Mouse (Mus musculus): ENCODE measurements around the gene B4galt5. TPM values are rescaled to one million over a fixed set of nuclear protein-coding genes. Genes with fewer than 3 reads are reported as not detected.

Gene B4galt5
- polyA plus RNA-seq, 1 experiment, result 30.5 TPM

GRCm38 (mm10) chr2:167303196-167303595 lies 45.8 kb downstream of the B4galt5 start:
- Histone ChIP-seq H3K9me3 (replicated peaks; ENCODE audit: control insufficient read depth, insufficient read depth, low read length, poor library complexity, severe bottlenecking) (no peaks in the 10 kb centered on the region), H3K9ac (ENCODE audit: low read depth, poor library complexity, severe bottlenecking) (no peak overlapping the region), H3K4me1 (ENCODE audit: control insufficient read depth, insufficient read depth, low read length) (peaks cover 2% of the 10 kb centered on the region), H3K27me3 (ENCODE audit: control insufficient read depth, insufficient read depth, low read length, poor library complexity, severe bottlenecking) (no peaks in the 10 kb centered on the region), H3K4me3 (ENCODE audit: low read depth, low read length) (no peak overlapping the region), H3K27ac (ENCODE audit: insufficient read depth, low read length) (no peak overlapping the region), H3K36me3 (ENCODE audit: control insufficient read depth, insufficient read depth, low read length, poor library complexity, severe bottlenecking) (0 out of 2 replicates have a peak, but pooled peaks cover 3% of the 10 kb centered on the region)
- TF ChIP-seq POLR2A (IDR thresholded peaks at IDR 0.05; ENCODE audit: insufficient read depth, low read length) (no peak), CTCF (IDR thresholded peaks at IDR 0.05; ENCODE audit: low read depth, low read length) (no peak), EP300 (IDR thresholded peaks at IDR 0.05; ENCODE audit: insufficient read depth, low read depth, low read length) (no peak)

GRCm38 (mm10) chr2:167302641-167303040 lies 46.3 kb downstream of the B4galt5 start:
- Histone ChIP-seq H3K4me3 (ENCODE audit: low read depth, low read length) (no peak overlapping the region), H3K9ac (ENCODE audit: low read depth, poor library complexity, severe bottlenecking) (no peak overlapping the region), H3K27me3 (ENCODE audit: control insufficient read depth, insufficient read depth, low read length, poor library complexity, severe bottlenecking) (no peaks in the 10 kb centered on the region), H3K36me3 (ENCODE audit: control insufficient read depth, insufficient read depth, low read length, poor library complexity, severe bottlenecking) (0 out of 2 replicates have a peak, but pooled peaks cover 3% of the 10 kb centered on the region), H3K4me1 (ENCODE audit: control insufficient read depth, insufficient read depth, low read length) (peaks cover 2% of the 10 kb centered on the region), H3K27ac (ENCODE audit: insufficient read depth, low read length) (no peak overlapping the region), H3K9me3 (replicated peaks; ENCODE audit: control insufficient read depth, insufficient read depth, low read length, poor library complexity, severe bottlenecking) (no peaks in the 10 kb centered on the region)
- TF ChIP-seq EP300 (IDR thresholded peaks at IDR 0.05; ENCODE audit: insufficient read depth, low read depth, low read length), result no peak
- TF ChIP-seq CTCF (IDR thresholded peaks at IDR 0.05; ENCODE audit: low read depth, low read length), result no peak
- no peak for TF ChIP-seq POLR2A (IDR thresholded peaks at IDR 0.05; ENCODE audit: insufficient read depth, low read length)

- no peak overlapping the region for H3K9ac ChIP-seq (ENCODE audit: low read depth, poor library complexity, severe bottlenecking)
- TF ChIP-seq EP300 (IDR thresholded peaks at IDR 0.05; ENCODE audit: insufficient read depth, low read depth, low read length) (no peak), POLR2A (IDR thresholded peaks at IDR 0.05; ENCODE audit: insufficient read depth, low read length) (no peak), CTCF (IDR thresholded peaks at IDR 0.05; ENCODE audit: low read depth, low read length) (no peak)
Measured at GRCm38 (mm10) chr2:167302031-167302430, 47.0 kb downstream of the B4galt5 start.

GRCm38 (mm10) chr2:167301601-167302000 lies 47.4 kb downstream of the B4galt5 start:
- Histone ChIP-seq H3K27ac (ENCODE audit: insufficient read depth, low read length) (no peak overlapping the region), H3K4me1 (ENCODE audit: control insufficient read depth, insufficient read depth, low read length) (peaks cover 2% of the 10 kb centered on the region), H3K27me3 (ENCODE audit: control insufficient read depth, insufficient read depth, low read length, poor library complexity, severe bottlenecking) (no peaks in the 10 kb centered on the region), H3K9ac (ENCODE audit: low read depth, poor library complexity, severe bottlenecking) (no peak overlapping the region), H3K36me3 (ENCODE audit: control insufficient read depth, insufficient read depth, low read length, poor library complexity, severe bottlenecking) (0 out of 2 replicates have a peak, but pooled peaks cover 3% of the 10 kb centered on the region), H3K9me3 (replicated peaks; ENCODE audit: control insufficient read depth, insufficient read depth, low read length, poor library complexity, severe bottlenecking) (no peaks in the 10 kb centered on the region), H3K4me3 (ENCODE audit: low read depth, low read length) (no peak overlapping the region)
- TF ChIP-seq POLR2A (IDR thresholded peaks at IDR 0.05; ENCODE audit: insufficient read depth, low read length) (no peak), CTCF (IDR thresholded peaks at IDR 0.05; ENCODE audit: low read depth, low read length) (no peak), EP300 (IDR thresholded peaks at IDR 0.05; ENCODE audit: insufficient read depth, low read depth, low read length) (no peak)

More at GRCm38 (mm10) chr2:167302031-167302430, 47.0 kb downstream of the B4galt5 start:
- 0 out of 2 replicates have a peak, but pooled peaks cover 3% of the 10 kb centered on the region for H3K36me3 ChIP-seq (ENCODE audit: control insufficient read depth, insufficient read depth, low read length, poor library complexity, severe bottlenecking)
- H3K4me3 ChIP-seq (ENCODE audit: low read depth, low read length), result no peak overlapping the region
- H3K4me1 ChIP-seq (ENCODE audit: control insufficient read depth, insufficient read depth, low read length), result peaks cover 2% of the 10 kb centered on the region
- H3K9me3 ChIP-seq (replicated peaks; ENCODE audit: control insufficient read depth, insufficient read depth, low read length, poor library complexity, severe bottlenecking), result no peaks in the 10 kb centered on the region
- H3K27ac ChIP-seq (ENCODE audit: insufficient read depth, low read length), result no peak overlapping the region
- no peaks in the 10 kb centered on the region for H3K27me3 ChIP-seq (ENCODE audit: control insufficient read depth, insufficient read depth, low read length, poor library complexity, severe bottlenecking)

- Histone ChIP-seq H3K36me3 (ENCODE audit: control insufficient read depth, insufficient read depth, low read length, poor library complexity, severe bottlenecking) (no peaks in the 10 kb centered on the region), H3K27me3 (ENCODE audit: control insufficient read depth, insufficient read depth, low read length, poor library complexity, severe bottlenecking) (no peaks in the 10 kb centered on the region), H3K4me1 (ENCODE audit: control insufficient read depth, insufficient read depth, low read length) (peaks cover 2% of the 10 kb centered on the region), H3K4me3 (ENCODE audit: low read depth, low read length) (no peak overlapping the region), H3K9ac (ENCODE audit: low read depth, poor library complexity, severe bottlenecking) (no peak overlapping the region), H3K27ac (ENCODE audit: insufficient read depth, low read length) (no peak overlapping the region), H3K9me3 (replicated peaks; ENCODE audit: control insufficient read depth, insufficient read depth, low read length, poor library complexity, severe bottlenecking) (no peaks in the 10 kb centered on the region)
- no peak for TF ChIP-seq POLR2A (IDR thresholded peaks at IDR 0.05; ENCODE audit: insufficient read depth, low read length)
- no peak for TF ChIP-seq CTCF (IDR thresholded peaks at IDR 0.05; ENCODE audit: low read depth, low read length)
- no peak for TF ChIP-seq EP300 (IDR thresholded peaks at IDR 0.05; ENCODE audit: insufficient read depth, low read depth, low read length)
Measured at GRCm38 (mm10) chr2:167300943-167301497, 48.0 kb downstream of the B4galt5 start.

- TF ChIP-seq EP300 (IDR thresholded peaks at IDR 0.05; ENCODE audit: insufficient read depth, low read depth, low read length), result no peak
- no peak for TF ChIP-seq CTCF (IDR thresholded peaks at IDR 0.05; ENCODE audit: low read depth, low read length)
- no peak for TF ChIP-seq POLR2A (IDR thresholded peaks at IDR 0.05; ENCODE audit: insufficient read depth, low read length)
- H3K36me3 ChIP-seq (ENCODE audit: control insufficient read depth, insufficient read depth, low read length, poor library complexity, severe bottlenecking), result no peaks in the 10 kb centered on the region
- no peak overlapping the region for H3K27ac ChIP-seq (ENCODE audit: insufficient read depth, low read length)
- no peaks in the 10 kb centered on the region for H3K27me3 ChIP-seq (ENCODE audit: control insufficient read depth, insufficient read depth, low read length, poor library complexity, severe bottlenecking)
- peaks cover 2% of the 10 kb centered on the region for H3K4me1 ChIP-seq (ENCODE audit: control insufficient read depth, insufficient read depth, low read length)
- no peak overlapping the region for H3K4me3 ChIP-seq (ENCODE audit: low read depth, low read length)
- H3K9ac ChIP-seq (ENCODE audit: low read depth, poor library complexity, severe bottlenecking), result no peak overlapping the region
- no peaks in the 10 kb centered on the region for H3K9me3 ChIP-seq (replicated peaks; ENCODE audit: control insufficient read depth, insufficient read depth, low read length, poor library complexity, severe bottlenecking)
Measured at GRCm38 (mm10) chr2:167299861-167300667, 48.9 kb downstream of the B4galt5 start.

Data from ES-Bruce4 (cell line).